Comparison of ENCODE assay signal across 9 mouse cellular contexts in genomic region chr13:77982105-77982851, GRCm38 (mm10). TPM values are rescaled to one million over a fixed set of nuclear protein-coding genes. Genes with fewer than 3 reads are reported as not detected.
DNase-seq lines count a peak whose midpoint lies in the region; ATAC-seq and TF ChIP-seq lines count a peak whose summit lies in the region.
"Had no signal": no experiment of that assay in that cellular context is flagged by ENCODE, and none has a peak within 500 bp of the region (broad histone marks: within the 10 kb centered on the region; RNA-seq: fewer than 3 reads in every experiment).

No protein-coding gene starts in this region.

- no peaks in the 10 kb centered on the region for H3K9me3 ChIP-seq in midbrain, postnatal 0 days (ENCODE audit: low read length)
- H3K9me3 ChIP-seq: heart, embryonic 15.5 days had no signal

- H3K4me2 ChIP-seq in midbrain, postnatal 0 days (ENCODE audit: low read depth, low read length, poor library complexity, severe bottlenecking), result no peak overlapping the region
- H3K4me2 ChIP-seq: heart, embryonic 15.5 days had no signal

- H3K36me3 ChIP-seq in C2C12 (ENCODE audit: control insufficient read depth, insufficient read depth), result no peaks in the 10 kb centered on the region
- no peaks in the 10 kb centered on the region for H3K36me3 ChIP-seq in midbrain, postnatal 0 days (ENCODE audit: insufficient read depth, low read length)
- H3K36me3 ChIP-seq: heart, embryonic 15.5 days had no signal

- peak; percentile 4 for TF ChIP-seq CTCF in C2C12 (IDR thresholded peaks at IDR 0.05; ENCODE audit: control insufficient read depth, insufficient read depth, insufficient read length)
- TF ChIP-seq CTCF in midbrain, postnatal 0 days (IDR thresholded peaks at IDR 0.05), result peak; percentile 80

- WGBS in midbrain, postnatal 0 days, result 28% methylated on average over 5 of the region's 5 CpGs

- no peaks in the 10 kb centered on the region for H3K4me1 ChIP-seq in midbrain, postnatal 0 days (ENCODE audit: insufficient read depth, low read length)

- no peak overlapping the region for H3K27ac ChIP-seq in midbrain, postnatal 0 days (ENCODE audit: low read depth, low read length)

- DNase-seq in heart, adult 18-20 months, result peak; percentile 18 to 56
- no peak for DNase-seq in heart, adult 11 months
- DNase-seq in cerebellum, adult 11 months, result peak; percentile 19
- DNase-seq in layer of hippocampus, adult 9-11 months, result peak; percentile 43
- DNase-seq in midbrain, postnatal 0 days (ENCODE audit: low spot score), result peak; percentile 83
- no peak for DNase-seq in natural killer cell, adult 2 months (ENCODE audit: low spot score in 2 of 2)

- H3K79me3 ChIP-seq in C2C12 (ENCODE audit: low read depth), result no peaks in the 10 kb centered on the region

- peak; percentile 59; the same call in 1 of the 2 replicates for ATAC-seq in granulocyte monocyte progenitor cell, adult 5-6 weeks (replicated peaks; ENCODE audit: poor library complexity, severe bottlenecking)
- no peak for ATAC-seq in midbrain, postnatal 0 days (ENCODE audit: low FRiP score)

- H3ac ChIP-seq in C2C12 (ENCODE audit: control insufficient read depth, insufficient read length, low read depth), result no peak overlapping the region

- H3K27me3 ChIP-seq in C2C12 (ENCODE audit: control insufficient read depth, insufficient read depth, insufficient read length), result no peaks in the 10 kb centered on the region
- H3K27me3 ChIP-seq in midbrain, postnatal 0 days (ENCODE audit: insufficient read depth, low read length), result no peaks in the 10 kb centered on the region
- H3K27me3 ChIP-seq: heart, embryonic 15.5 days had no signal

- H3K79me2 ChIP-seq in C2C12 (ENCODE audit: control insufficient read depth, insufficient read depth), result no peaks in the 10 kb centered on the region

- H3K4me3 ChIP-seq in C2C12 (ENCODE audit: insufficient read depth, poor library complexity, severe bottlenecking), result no peak overlapping the region
- H3K4me3 ChIP-seq in midbrain, postnatal 0 days (ENCODE audit: low read depth, low read length), result no peak overlapping the region
- H3K4me3 ChIP-seq: heart, embryonic 15.5 days had no signal

- no peak overlapping the region for H3K9ac ChIP-seq in midbrain, postnatal 0 days (replicated peaks; ENCODE audit: low read length, poor library complexity, severe bottlenecking)
- H3K9ac ChIP-seq: heart, embryonic 15.5 days had no signal

TF ChIP-seq in C2C12, 6 proteins besides CTCF, POLR2A, EP300 and RAD21:
- no peak for TF ChIP-seq MYOD1 (IDR thresholded peaks at IDR 0.05; ENCODE audit: control insufficient read depth, insufficient read length, low read depth)
- no peak for TF ChIP-seq CEBPB (IDR thresholded peaks at IDR 0.05; ENCODE audit: low read depth)
- no peak for TF ChIP-seq MYOG (IDR thresholded peaks at IDR 0.05; ENCODE audit: control insufficient read depth, extremely low read depth, insufficient read length)
- no peak for TF ChIP-seq USF1 (IDR thresholded peaks at IDR 0.05; ENCODE audit: low read depth)
- TF ChIP-seq MAX (IDR thresholded peaks at IDR 0.05), result no peak
- TF ChIP-seq FOSL1 (IDR thresholded peaks at IDR 0.05; ENCODE audit: insufficient read depth, low read length, poor library complexity, severe bottlenecking), result no peak

RNA-seq across cellular contexts. Expression of gene Pou5f2, which starts 42.4 kb away (rescaled TPM):
- total RNA-seq in heart, adult 18-20 months (2021), result under 1 TPM; 0.20 to 0.62 TPM
- 0.08 TPM for polyA plus RNA-seq in C2C12 (2012; fragmentation: generic; extraction: Trizol)
- 4.9 and 6.9 TPM in 2 replicates for total RNA-seq in granulocyte monocyte progenitor cell, adult 5-6 weeks (2014; fragmentation: Nextera tagmentation)
- total RNA-seq in granulocyte monocyte progenitor cell, adult 5-6 weeks (2017), result 0.17 and 1.3 TPM in 2 replicates
- total RNA-seq in midbrain, postnatal 0 days (2014; rRNA removed), result 0.61 and 1.7 TPM in 2 replicates
- 0.36 and 0.43 TPM in 2 replicates for polyA plus RNA-seq in midbrain, postnatal 0 days (2015; fragmentation: Nextera tagmentation; extraction: Ambion mirVana)

Comparison
In these comparisons a context has a peak if more than half of its experiments do, and no peak if none do; other contexts are left out.
1. DNase-seq: peak in heart, adult 18-20 months (2 of 2), cerebellum, adult 11 months (single experiment), layer of hippocampus, adult 9-11 months (single experiment) and midbrain, postnatal 0 days (single experiment); none in heart, adult 11 months (single experiment) and natural killer cell, adult 2 months (0 of 2).